Mouse (Mus musculus) layer of hippocampus, postnatal 25 days (tissue): Measurements from ENCODE around the gene Slc6a11. TPM values are rescaled to one million over a fixed set of nuclear protein-coding genes. Genes with fewer than 3 reads are reported as not detected.

Experiments used
- DNase-seq, 2 experiments: peaks; one replicate each; pipeline ENCODE4 v3.0.0; 2022; ENCODE audit warnings: mixed read lengths in 2 of 2, low spot score in 1 of 2; ENCODE audit errors: extremely low spot score in 1 of 2
- total RNA-seq, 2 experiments: library from RNA; stranded (reverse); gene quantifications; 2 replicates each; pipeline ENCODE4 v1.2.3; 2021

The Slc6a11 gene
- 10 to 100 TPM; 92.1 to 98.6 TPM for total RNA-seq

- peak; percentile 41 to 42 for DNase-seq
Observed at GRCm38 (mm10) chr6:114131122-114131872, at the start of gene Slc6a11. Slc6a11 (plus strand) TSS chr6:114131241.

- no peak for DNase-seq
Observed at GRCm38 (mm10) chr6:114087106-114087505, 43.9 kb upstream of the Slc6a11 start.

- peak; percentile 65 to 92 for DNase-seq
Observed at GRCm38 (mm10) chr6:114089626-114090025, 41.4 kb upstream of the Slc6a11 start.

GRCm38 (mm10) chr6:114092216-114092615, 38.8 kb upstream of the Slc6a11 start:
- no peak for DNase-seq

- peak; percentile 27 to 39 for DNase-seq
Observed at GRCm38 (mm10) chr6:114094251-114094650, 36.8 kb upstream of the Slc6a11 start.

- DNase-seq, result no peak
Observed at GRCm38 (mm10) chr6:114096574-114096973, 34.5 kb upstream of the Slc6a11 start.

GRCm38 (mm10) chr6:114101923-114102322, 29.1 kb upstream of the Slc6a11 start:
- no peak for DNase-seq

GRCm38 (mm10) chr6:114119507-114119906, 11.5 kb upstream of the Slc6a11 start:
- no peak for DNase-seq

- no peak for DNase-seq
Observed at GRCm38 (mm10) chr6:114125530-114125929, 5.5 kb upstream of the Slc6a11 start.

- no peak for DNase-seq
Observed at GRCm38 (mm10) chr6:114132472-114132871, 1.4 kb downstream of the Slc6a11 start.

GRCm38 (mm10) chr6:114132916-114133315, 1.9 kb downstream of the Slc6a11 start:
- no peak for DNase-seq

GRCm38 (mm10) chr6:114138970-114139369, 7.9 kb downstream of the Slc6a11 start:
- no peak for DNase-seq

- no peak for DNase-seq
Observed at GRCm38 (mm10) chr6:114141481-114141880, 10.4 kb downstream of the Slc6a11 start.

- no peak for DNase-seq
Observed at GRCm38 (mm10) chr6:114142480-114142879, 11.4 kb downstream of the Slc6a11 start.

- DNase-seq, result no peak
Observed at GRCm38 (mm10) chr6:114143544-114143943, 12.5 kb downstream of the Slc6a11 start.

GRCm38 (mm10) chr6:114144447-114145105, 13.5 kb downstream of the Slc6a11 start:
- DNase-seq, result no peak

- no peak for DNase-seq
Observed at GRCm38 (mm10) chr6:114145650-114146329, 14.7 kb downstream of the Slc6a11 start.

GRCm38 (mm10) chr6:114155720-114156119, 24.7 kb downstream of the Slc6a11 start:
- DNase-seq, result no peak

GRCm38 (mm10) chr6:114158811-114159210, 27.8 kb downstream of the Slc6a11 start:
- DNase-seq, result no peak

- no peak for DNase-seq
Observed at GRCm38 (mm10) chr6:114160732-114161131, 29.7 kb downstream of the Slc6a11 start.

- no peak for DNase-seq
Observed at GRCm38 (mm10) chr6:114174052-114174397, 43.0 kb downstream of the Slc6a11 start.
